8 mouse cellular contexts compared by ENCODE assay signal in genomic region chr4:134469341-134469796, GRCm38 (mm10). TPM values are rescaled to one million over a fixed set of nuclear protein-coding genes. Genes with fewer than 3 reads are reported as not detected.
A peak's percentile ranks its signal among the peaks of the same experiment; 100 is the strongest.
DNase-seq lines count a peak whose midpoint lies in the region; ATAC-seq and TF ChIP-seq lines count a peak whose summit lies in the region.

No protein-coding gene starts in this region.

- H3K9ac ChIP-seq in heart, adult 2 months (ENCODE audit: low read depth, low read length): no peak overlapping the region
- peak overlapping the region; percentile 100 for H3K9ac ChIP-seq in forebrain, embryonic 14.5 days (ENCODE audit: low read length)

- WGBS in heart, adult 2 months: 11% methylated on average over 6 of the region's 6 CpGs
- WGBS in forebrain, embryonic 14.5 days: 3% methylated on average over 6 of the region's 6 CpGs

- H3K4me1 ChIP-seq in heart, adult 2 months (ENCODE audit: control insufficient read depth, insufficient read depth, low read length): no peaks in the 10 kb centered on the region
- peaks cover 21% of the 10 kb centered on the region for H3K4me1 ChIP-seq in forebrain, embryonic 14.5 days (ENCODE audit: control insufficient read depth, insufficient read depth, low read length)

- H3K9me3 ChIP-seq in forebrain, embryonic 14.5 days (replicated peaks; ENCODE audit: control insufficient read depth, low read length): no peaks in the 10 kb centered on the region

- no peak for TF ChIP-seq EP300 in heart, adult 2 months (IDR thresholded peaks at IDR 0.05; ENCODE audit: insufficient read depth, low read depth, low read length)

- no peak for TF ChIP-seq CTCF in heart, adult 2 months (IDR thresholded peaks at IDR 0.05)

- no peak for TF ChIP-seq POLR2A in heart, adult 2 months (IDR thresholded peaks at IDR 0.05; ENCODE audit: insufficient read depth, low read depth, low read length)

- peak overlapping the region; percentile 83 for H3K4me3 ChIP-seq in heart, adult 2 months
- H3K4me3 ChIP-seq in forebrain, embryonic 14.5 days (ENCODE audit: low read depth, low read length): peak overlapping the region; percentile 94

- no peaks in the 10 kb centered on the region for H3K36me3 ChIP-seq in heart, adult 2 months (ENCODE audit: control insufficient read depth, insufficient read depth, low read length)
- peaks cover 35% of the 10 kb centered on the region for H3K36me3 ChIP-seq in forebrain, embryonic 14.5 days (ENCODE audit: control insufficient read depth, insufficient read depth, low read length)

- no peaks in the 10 kb centered on the region for H3K79me2 ChIP-seq in heart, adult 2 months (replicated peaks; ENCODE audit: control insufficient read depth, insufficient read depth, low read length)

- no peak overlapping the region for H3K27ac ChIP-seq in heart, adult 2 months
- H3K27ac ChIP-seq in forebrain, embryonic 14.5 days (ENCODE audit: low read depth, low read length): peak overlapping the region; percentile 99

- H3K4me2 ChIP-seq in forebrain, embryonic 14.5 days (ENCODE audit: low read length): peak overlapping the region; percentile 69

- peak; percentile 10 for ATAC-seq in forebrain, embryonic 14.5 days
- ATAC-seq in megakaryocyte progenitor cell, adult 5-6 weeks (replicated peaks; ENCODE audit: poor library complexity): peak; percentile 2; the same call in 1 of the 2 replicates

- intact Hi-C loops in heart, adult 2 months (cut with DNase I): loop anchor here (2.0 to 5.0 kb wide), 2 partner anchors 73 to 222 kb away; partner anchors contain the start of genes Gm30191, Pafah2 and Zfp593

- no peaks in the 10 kb centered on the region for H3K27me3 ChIP-seq in heart, adult 2 months (ENCODE audit: control insufficient read depth, insufficient read depth, low read length)
- no peaks in the 10 kb centered on the region for H3K27me3 ChIP-seq in forebrain, embryonic 14.5 days (replicated peaks; ENCODE audit: control insufficient read depth, insufficient read depth, low read length)

- no peak for DNase-seq in heart, adult 2 months
- no peak for DNase-seq in heart, adult 11 months
- peak; percentile 41 for DNase-seq in ES-CJ7 (ENCODE audit: low read depth, low spot score)
- DNase-seq in forebrain, embryonic 14.5 days (ENCODE audit: low spot score): peak; percentile 84
- DNase-seq in ovary, postnatal 14 days (ENCODE audit: low spot score): no peak
- DNase-seq in B cell, adult 2 months: no peak
- no peak for DNase-seq in right cerebral cortex, postnatal 36 days (ENCODE audit: low spot score in 2 of 2)

RNA-seq across cellular contexts. Expression of gene Stmn1, which starts 1.2 kb away (rescaled TPM):
- 10 to 100 TPM; 20.1 to 23.0 TPM for total RNA-seq in heart, adult 2 months (2021)
- polyA plus RNA-seq in heart, adult 2 months (2012; rRNA removed): 7.2 and 10.9 TPM in 2 replicates
- 7,624 and 8,172 TPM in 2 replicates for polyA plus RNA-seq in forebrain, embryonic 14.5 days (2014; fragmentation: Nextera tagmentation; extraction: Ambion mirVana)
- 794 and 868 TPM in 2 replicates for total RNA-seq in megakaryocyte progenitor cell, adult 5-6 weeks (2015)
- total RNA-seq in megakaryocyte progenitor cell, adult 5-6 weeks (2017): 1,207 and 1,242 TPM in 2 replicates

RNA-seq across cellular contexts. Expression of gene Paqr7, which starts 27.1 kb away (rescaled TPM):
- 10 to 100 TPM; 13.4 to 16.7 TPM for total RNA-seq in heart, adult 2 months (2021)
- polyA plus RNA-seq in heart, adult 2 months (2012; rRNA removed): 22.6 and 37.2 TPM in 2 replicates
- 4.3 and 6.0 TPM in 2 replicates for polyA plus RNA-seq in forebrain, embryonic 14.5 days (2014; fragmentation: Nextera tagmentation; extraction: Ambion mirVana)
- 5.2 and 7.3 TPM in 2 replicates for total RNA-seq in megakaryocyte progenitor cell, adult 5-6 weeks (2015)
- 11.1 and 13.5 TPM in 2 replicates for total RNA-seq in megakaryocyte progenitor cell, adult 5-6 weeks (2017)

RNA-seq across cellular contexts. Expression of gene Aunip, which starts 41.4 kb away (rescaled TPM):
- under 1 TPM; 0.18 TPM for total RNA-seq in heart, adult 2 months (2021)
- polyA plus RNA-seq in heart, adult 2 months (2012; rRNA removed): not detected in 2 replicates
- 2.2 and 3.3 TPM in 2 replicates for polyA plus RNA-seq in forebrain, embryonic 14.5 days (2014; fragmentation: Nextera tagmentation; extraction: Ambion mirVana)
- total RNA-seq in megakaryocyte progenitor cell, adult 5-6 weeks (2015): 11.8 and 14.6 TPM in 2 replicates
- total RNA-seq in megakaryocyte progenitor cell, adult 5-6 weeks (2017): 24.3 and 30.6 TPM in 2 replicates

Comparison
In these comparisons a context has a peak if more than half of its experiments do, and no peak if none do; other contexts are left out.
1. DNase-seq: peak in ES-CJ7 (single experiment) and forebrain, embryonic 14.5 days (single experiment); none in heart, adult 2 months (0 of 2), heart, adult 11 months (single experiment), ovary, postnatal 14 days (single experiment), B cell, adult 2 months (0 of 2) and right cerebral cortex, postnatal 36 days (0 of 2).
2. RNA of gene Stmn1, which starts 1.2 kb away (total RNA-seq): 794 to 1,242 TPM in megakaryocyte progenitor cell, adult 5-6 weeks; 20.1 to 23.0 TPM in heart, adult 2 months; every median in the first group is over 10 times any median in the second.
3. RNA of gene Aunip, which starts 41.4 kb away (total RNA-seq): 11.8 to 30.6 TPM in megakaryocyte progenitor cell, adult 5-6 weeks; 0.18 TPM in heart, adult 2 months; every median in the first group is over 10 times any median in the second.